Mouse (Mus musculus): ENCODE data around the gene Ecm1.
A peak's percentile ranks its signal among the peaks of the same experiment; 100 is the strongest.

Gene Ecm1

GRCm38 (mm10) chr3:95739353-95740104, at the start of gene Ecm1:
Gene Ecm1 (minus strand): TSS chr3:95739569.
- peak; percentile 59 to 73 for DNase-seq

- DNase-seq, result no peak
Measured at GRCm38 (mm10) chr3:95785501-95785900, 46.1 kb upstream of the Ecm1 start.

GRCm38 (mm10) chr3:95771985-95772384, 32.6 kb upstream of the Ecm1 start:
- peak; percentile 14 to 39 for DNase-seq

DNA sequence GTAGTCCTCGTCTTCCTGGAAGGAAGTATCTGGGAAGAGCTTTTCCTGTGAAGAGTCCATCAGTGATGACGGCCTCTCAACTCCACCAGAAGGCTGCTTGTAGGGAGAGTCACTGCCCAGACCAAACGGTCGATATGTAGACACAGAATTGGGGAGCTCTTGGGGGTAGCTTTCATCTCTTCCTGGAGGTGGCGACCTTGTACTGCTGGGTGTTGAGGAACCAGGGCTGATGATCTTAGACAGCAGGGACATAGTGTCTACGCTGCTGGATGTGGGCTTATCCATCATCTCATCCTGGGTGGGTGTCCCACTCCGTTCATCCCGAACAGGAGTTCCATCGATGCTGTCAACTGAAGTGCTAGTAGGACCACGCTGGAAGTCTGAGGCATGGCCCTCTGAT, 26.2 kb upstream of the Ecm1 start:
- DNase-seq, result no peak

DNA sequence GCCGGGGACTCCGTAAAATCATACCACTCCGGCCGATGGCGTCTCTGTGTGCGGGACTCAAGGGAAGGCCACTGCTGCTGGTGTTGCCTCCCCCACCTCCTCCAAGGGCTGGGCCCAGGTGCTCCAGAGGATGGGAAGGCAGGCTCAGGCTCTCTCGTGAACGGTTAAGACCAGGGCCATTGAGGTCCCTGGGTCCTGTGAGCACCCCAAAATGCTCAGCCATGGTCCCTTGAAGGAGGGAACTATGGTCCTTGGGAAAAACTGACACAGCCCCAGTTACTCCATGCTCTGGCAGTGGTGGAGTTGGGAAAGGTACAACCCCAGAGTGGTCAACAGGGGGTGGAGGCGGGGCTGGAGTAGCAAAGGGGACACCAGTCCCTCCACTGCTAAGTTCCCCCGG, 24.4 kb upstream of the Ecm1 start:
- DNase-seq, result no peak

GRCm38 (mm10) chr3:95762961-95763360, 23.6 kb upstream of the Ecm1 start:
- no peak for DNase-seq

- DNase-seq, result no peak
Measured at GRCm38 (mm10) chr3:95761771-95762170, 22.4 kb upstream of the Ecm1 start.

GRCm38 (mm10) chr3:95760656-95761055, 21.3 kb upstream of the Ecm1 start:
- DNase-seq, result no peak

GRCm38 (mm10) chr3:95760106-95760505, 20.7 kb upstream of the Ecm1 start, which contains the start of gene Tars2:
Gene Tars2 (minus strand): TSS chr3:95760206.
- no peak for DNase-seq

DNA sequence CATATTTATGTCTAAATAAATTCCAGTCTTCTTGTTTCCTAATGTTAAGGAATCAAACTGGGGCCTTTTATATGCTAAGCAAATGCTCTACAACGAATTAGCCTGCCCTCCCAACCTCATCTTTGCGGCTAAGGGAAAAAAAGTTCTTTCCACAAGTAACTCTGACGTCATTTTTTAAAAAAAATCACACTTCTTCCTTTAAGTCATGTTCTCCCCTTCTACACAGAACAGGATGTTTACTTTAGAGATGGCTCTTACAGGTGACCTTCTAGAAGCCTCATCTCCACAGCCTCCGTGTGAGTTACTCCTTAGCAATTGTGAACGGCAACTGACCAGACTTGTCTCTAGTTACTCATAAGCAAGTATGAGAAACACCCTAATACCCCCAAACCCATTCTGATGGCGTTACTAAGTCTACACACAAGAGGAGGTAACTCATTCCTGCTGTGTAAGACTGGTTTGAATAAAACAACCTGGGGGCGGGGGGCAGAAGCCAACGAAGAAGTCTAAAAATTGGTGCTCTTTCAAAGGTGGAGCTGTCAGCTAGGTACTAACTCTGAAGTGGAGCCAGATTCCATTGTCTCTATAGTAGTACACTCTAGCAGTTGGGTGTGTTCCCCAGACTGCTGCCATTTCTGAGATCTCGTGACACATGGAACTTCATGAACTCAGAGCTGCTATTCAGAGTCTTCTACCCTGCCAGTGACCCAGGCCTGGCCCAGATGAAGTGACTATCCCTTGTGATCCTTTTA, 19.3 kb upstream of the Ecm1 start:
- DNase-seq, result no peak

- no peak for DNase-seq
Measured at GRCm38 (mm10) chr3:95756808-95757207, 17.4 kb upstream of the Ecm1 start.

- DNase-seq, result peak; percentile 93 to 96
Measured at GRCm38 (mm10) chr3:95754345-95755206, 15.2 kb upstream of the Ecm1 start.

DNA sequence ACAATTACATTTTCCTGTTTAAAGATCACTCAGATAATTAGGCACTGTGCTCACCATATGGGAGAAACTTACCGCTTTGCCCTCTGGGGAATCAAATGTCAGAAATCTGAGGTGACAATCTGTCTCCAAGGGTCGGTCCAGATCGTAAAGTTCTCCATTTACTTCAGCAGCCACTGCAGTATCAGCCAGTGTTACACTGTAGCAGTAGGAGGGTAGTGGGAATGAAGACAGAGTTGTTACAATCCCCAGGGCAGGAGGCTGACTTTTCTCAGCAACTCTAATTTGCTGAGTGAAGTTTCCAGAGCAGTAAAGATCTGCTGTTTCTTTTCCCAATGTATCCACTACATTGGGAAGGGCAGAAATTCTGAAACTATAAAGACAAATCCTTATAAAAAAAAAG, 13.6 kb upstream of the Ecm1 start:
- DNase-seq, result no peak

DNA sequence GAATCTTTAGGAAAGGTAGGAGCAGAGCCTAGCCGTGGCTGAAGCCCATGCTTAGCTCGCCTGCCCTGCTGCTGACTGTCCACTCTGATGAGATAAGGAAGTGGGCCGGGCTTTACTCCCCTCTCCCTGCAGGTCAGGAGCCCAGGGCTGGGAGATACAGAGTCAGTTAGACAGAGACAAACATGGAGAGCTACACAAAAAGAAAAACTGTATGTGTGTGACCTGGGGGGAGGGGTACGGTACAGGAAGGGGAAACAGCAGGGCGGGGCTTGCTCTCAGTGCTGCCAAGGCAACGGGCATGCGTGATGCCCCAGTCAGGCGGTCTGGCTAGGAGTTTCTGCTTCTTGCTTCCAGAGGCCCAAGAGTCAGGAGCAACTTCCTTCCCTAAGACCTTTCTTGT, 1.0 kb upstream of the Ecm1 start:
- DNase-seq, result peak; percentile 71 to 81

DNA sequence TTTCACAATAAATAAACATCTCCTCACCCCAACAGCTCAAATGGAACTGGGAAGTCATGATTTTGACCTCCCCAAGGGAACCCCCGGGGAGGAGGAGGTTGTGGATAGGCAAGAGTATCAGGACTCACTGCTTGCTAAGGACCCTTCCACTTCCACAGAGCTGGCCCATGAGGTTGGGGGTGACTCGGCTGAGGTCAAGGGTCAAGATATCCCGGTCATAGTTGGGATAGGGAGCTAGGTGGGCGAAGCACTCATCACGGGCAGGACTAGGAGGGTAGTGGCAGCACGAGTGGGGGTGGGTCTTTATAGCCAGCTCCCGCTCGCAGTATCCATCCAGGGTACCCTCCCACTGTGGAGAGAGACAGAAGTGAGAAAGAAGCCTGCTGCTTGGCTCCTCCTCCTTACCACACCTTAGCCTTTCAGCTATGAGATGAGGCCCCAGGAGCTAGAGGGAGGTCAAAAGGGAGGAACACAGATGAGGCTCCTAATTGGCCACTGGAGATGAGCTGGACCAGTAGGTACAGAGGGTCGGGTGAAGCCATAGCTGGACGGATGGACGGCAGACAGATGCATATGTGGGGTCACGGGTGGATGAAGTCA, 4.2 kb downstream of the Ecm1 start:
- no peak for DNase-seq

DNA sequence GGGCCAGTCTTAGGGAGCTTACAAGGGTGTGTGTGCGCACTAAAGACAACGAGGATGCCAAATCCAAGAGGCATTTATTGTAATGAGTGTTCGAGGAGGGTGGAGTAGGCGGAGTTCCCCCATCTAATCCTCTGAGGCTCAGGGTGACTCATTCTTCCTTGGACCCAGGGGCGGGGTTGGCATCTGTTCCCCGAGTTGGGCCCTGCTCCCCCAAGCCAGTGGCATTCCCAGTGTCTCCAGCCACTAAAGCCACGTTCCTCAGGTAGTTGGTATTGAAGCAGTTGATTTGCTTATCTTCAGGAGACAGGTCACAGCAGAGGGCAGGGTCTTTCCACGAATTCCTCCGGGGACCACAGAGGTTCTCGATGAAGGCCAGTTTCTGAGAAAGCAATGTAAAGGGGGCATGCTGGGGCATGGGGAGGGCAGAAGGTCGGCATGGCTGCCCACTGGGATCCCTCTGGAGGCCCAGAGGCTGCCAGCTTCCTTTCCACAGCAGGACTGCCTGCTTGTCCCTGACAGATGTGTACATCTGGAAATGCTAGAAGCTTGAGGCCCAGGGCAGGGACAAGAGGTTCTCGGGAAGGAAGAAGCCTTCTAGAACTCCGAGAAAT, 5.2 kb downstream of the Ecm1 start:
- DNase-seq, result no peak

- DNase-seq, result peak in 1 of 2 experiments; percentile 39
Measured at GRCm38 (mm10) chr3:95732744-95733521, 6.4 kb downstream of the Ecm1 start.

DNA sequence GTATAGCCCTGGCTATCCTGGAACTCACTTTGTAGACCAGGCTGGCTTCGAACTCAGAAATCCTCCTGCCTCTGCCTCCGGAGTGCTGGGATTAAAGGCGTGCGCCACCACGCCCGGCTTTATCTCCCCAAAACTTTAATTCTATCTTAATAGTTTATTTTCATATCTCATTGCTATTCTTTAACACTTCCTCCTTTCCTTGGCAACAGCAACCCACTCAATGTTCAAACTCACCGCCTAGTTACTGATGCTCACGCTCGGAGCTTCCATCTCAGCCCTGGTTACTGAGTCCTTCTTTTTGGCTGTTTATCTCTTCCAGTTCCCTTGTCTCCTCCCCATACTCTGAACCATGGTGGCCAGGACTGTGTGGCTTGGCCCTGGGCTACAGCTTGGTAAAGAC, 7.1 kb downstream of the Ecm1 start:
- DNase-seq, result no peak

- DNase-seq, result no peak
Measured at GRCm38 (mm10) chr3:95731802-95732201, 7.6 kb downstream of the Ecm1 start.

DNA sequence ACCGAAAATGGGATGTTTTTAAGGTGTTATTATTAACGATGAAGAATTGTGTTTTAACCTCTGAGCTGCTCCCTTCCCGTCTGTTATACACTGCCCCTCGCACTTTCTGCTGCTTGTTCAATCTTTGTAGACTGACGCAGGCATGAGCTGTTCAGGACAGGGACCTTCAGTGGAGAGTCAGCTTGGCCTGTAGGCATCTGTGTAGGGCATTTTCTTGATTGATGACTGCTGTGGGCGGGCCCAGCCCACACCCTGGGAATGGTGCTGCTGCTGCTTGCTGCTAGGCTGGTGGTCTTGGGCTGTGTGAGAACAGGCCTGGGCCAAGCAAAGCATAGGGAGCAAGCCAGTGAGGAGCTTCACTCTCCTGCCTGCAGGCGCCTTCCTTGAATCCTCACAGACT, 8.9 kb downstream of the Ecm1 start:
- DNase-seq, result no peak

DNA sequence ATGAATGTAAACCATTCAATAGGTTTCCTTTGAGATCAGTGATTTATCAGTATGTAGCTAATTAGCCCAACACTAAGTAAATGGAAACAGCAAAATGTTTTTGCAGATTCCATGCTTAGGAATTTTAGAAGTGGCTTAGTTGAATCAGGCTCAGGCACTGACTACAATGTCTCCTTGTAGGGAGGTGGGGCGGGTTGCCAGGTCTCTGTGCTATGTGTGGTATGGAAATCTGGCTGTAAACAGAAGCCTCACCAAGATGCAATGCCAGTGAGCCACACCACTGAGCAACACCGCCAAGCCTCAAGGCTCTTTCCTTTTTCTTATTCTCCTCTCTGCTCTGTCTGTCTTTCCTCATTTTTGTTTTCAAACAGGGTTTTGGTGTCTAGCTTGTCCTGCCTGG, 10.5 kb downstream of the Ecm1 start:
- no peak for DNase-seq

Measured in kidney, postnatal 4 days (tissue).